Mouse (Mus musculus) small intestine, adult 2 months (tissue): ENCODE results near the gene Tox2. TPM values are rescaled to one million over a fixed set of nuclear protein-coding genes. Genes with fewer than 3 reads are reported as not detected.

Experiments used
- H3K27ac ChIP-seq: fragments of 200-500 bp; 2 replicates; pipeline ENCODE4 v1.5.1; 2012; ENCODE audit warnings: low read depth, low read length, control low read depth, inconsistent platforms; ENCODE audit not compliant: insufficient read depth
- H3K27me3 ChIP-seq: fragments of 200-500 bp; 2 replicates; pipeline ENCODE4 v1.6.1; 2012; ENCODE audit warnings: mild to moderate bottlenecking, moderate library complexity, low read length, inconsistent platforms; ENCODE audit not compliant: control insufficient read depth, insufficient read depth
- H3K36me3 ChIP-seq: fragments of 200-500 bp; 2 replicates; pipeline ENCODE4 v1.6.1; 2012; ENCODE audit warnings: mild to moderate bottlenecking, low read length, control low read depth, inconsistent platforms; ENCODE audit not compliant: control insufficient read depth, insufficient read depth
- H3K4me1 ChIP-seq: fragments of 200-500 bp; 2 replicates; pipeline ENCODE4 v1.6.1; 2012; ENCODE audit warnings: low read length, inconsistent platforms, mixed read lengths; ENCODE audit not compliant: control insufficient read depth, insufficient read depth, insufficient read length
- H3K4me3 ChIP-seq: fragments of 200-500 bp; 2 replicates; pipeline ENCODE4 v1.5.1; 2012; ENCODE audit warnings: low read depth, mild to moderate bottlenecking, control low read depth, inconsistent platforms, low read length, moderate library complexity
- CTCF ChIP-seq: fragments of 200-500 bp; IDR thresholded peaks from 2 replicates; pipeline ENCODE4 v1.5.1; 2012; ENCODE audit warnings: low read depth, mild to moderate bottlenecking, control low read depth, inconsistent platforms, low read length, moderate library complexity, mixed read lengths; ENCODE audit not compliant: insufficient replicate concordance, insufficient read length; ENCODE audit errors: extremely low read depth
- POLR2A ChIP-seq: fragments of 200-500 bp; IDR thresholded peaks from 2 replicates; pipeline ENCODE4 v1.6.1; 2012; ENCODE audit warnings: low read depth, mild to moderate bottlenecking, control low read depth, inconsistent platforms, low read length, moderate library complexity
- WGBS: fragments of 180-500 bp; shearing (Covaris S2); methylation state at CpG from one replicate; pipeline ENCODE4 v1.1.7; 2018; 5-methylcytosine and 5-hydroxymethylcytosine counted together
- polyA plus RNA-seq: library from polyadenylated mRNA; depleted of rRNA; stranded (reverse); fragments of >200 nt; gene quantifications from 2 replicates; pipeline ENCODE4 v1.2.3, GENCODE M21; 2012

The Tox2 gene
- polyA plus RNA-seq, 1 experiment: 15.1 TPM

DNA sequence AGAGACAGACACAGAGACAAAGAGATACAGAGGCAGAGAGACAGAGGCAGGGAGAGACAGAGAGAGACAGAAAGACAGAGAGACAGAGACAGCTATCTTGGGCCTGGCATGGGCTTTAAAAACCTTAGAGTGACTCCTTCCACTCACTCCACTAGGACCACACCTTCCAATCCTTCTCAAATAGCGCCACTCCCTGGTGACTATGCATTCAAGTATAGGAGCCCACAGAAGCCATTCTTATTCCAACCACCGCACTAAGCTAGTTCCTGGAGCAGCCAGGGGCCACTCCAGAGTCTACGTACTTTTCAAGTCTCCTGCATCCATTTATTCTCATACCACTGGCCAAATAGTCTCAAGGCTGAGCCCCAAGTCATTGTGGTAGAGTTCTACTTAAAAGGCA lies 115.9 kb downstream of the Tox2 start:
- Histone ChIP-seq H3K27ac (no peak overlapping the region), H3K27me3 (no peaks in the 10 kb centered on the region), H3K4me1 (no peaks in the 10 kb centered on the region), H3K4me3 (no peak overlapping the region), H3K36me3 (no peaks in the 10 kb centered on the region)
- WGBS: 85% methylated on average over 3 of the region's 3 CpGs
- no peak for TF ChIP-seq POLR2A
- TF ChIP-seq CTCF: no peak

DNA sequence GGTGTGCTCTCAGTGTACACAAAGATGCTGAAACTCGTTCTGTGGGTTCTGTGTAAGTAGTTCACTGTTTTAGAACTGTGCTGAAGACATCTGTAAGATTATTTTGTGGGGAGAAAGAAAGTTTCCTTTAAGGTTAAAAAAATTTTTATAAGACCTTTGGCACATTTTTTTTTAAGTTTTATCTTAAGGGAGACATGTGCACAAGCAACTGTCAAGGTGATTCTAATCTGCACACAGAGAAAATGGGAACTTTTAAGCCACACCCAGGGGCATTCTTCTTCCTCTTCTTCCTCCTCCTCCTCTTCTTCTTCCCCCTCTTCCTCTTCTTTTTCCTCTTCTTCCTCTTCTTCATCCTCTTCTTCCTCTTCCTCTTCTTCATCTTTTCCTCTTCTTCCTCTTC lies 120.2 kb downstream of the Tox2 start:
- no peaks in the 10 kb centered on the region for H3K36me3 ChIP-seq
- no peak overlapping the region for H3K27ac ChIP-seq
- no peaks in the 10 kb centered on the region for H3K4me1 ChIP-seq
- H3K4me3 ChIP-seq: no peak overlapping the region
- no peak for TF ChIP-seq POLR2A
- TF ChIP-seq CTCF: no peak
- WGBS: 16% methylated on average over 1 of the region's 1 CpGs
- H3K27me3 ChIP-seq: no peaks in the 10 kb centered on the region

DNA sequence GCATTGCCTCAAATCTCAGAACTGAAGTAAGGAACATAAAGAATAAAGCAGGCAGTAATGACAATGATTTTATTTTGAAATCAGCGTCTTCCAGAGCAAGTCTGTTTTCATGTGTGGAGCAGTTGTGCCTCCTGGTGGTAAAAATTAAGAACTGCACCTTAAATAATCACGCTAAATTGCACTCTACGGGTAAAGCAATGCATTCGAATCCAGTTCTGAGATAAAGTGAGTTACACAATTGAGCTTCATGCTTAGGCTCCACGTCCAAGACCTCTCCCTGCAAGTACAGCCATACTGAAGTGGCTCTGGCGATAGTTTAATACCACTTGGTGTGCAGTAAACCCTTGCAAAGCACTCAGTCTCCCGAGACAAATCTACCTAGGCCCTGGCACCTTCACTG lies 127.8 kb downstream of the Tox2 start:
- no peaks in the 10 kb centered on the region for H3K4me1 ChIP-seq
- H3K4me3 ChIP-seq: no peak overlapping the region
- WGBS: 19% methylated on average over 7 of the region's 7 CpGs
- TF ChIP-seq POLR2A (no peak), CTCF (no peak)
- no peaks in the 10 kb centered on the region for H3K36me3 ChIP-seq
- peaks cover 2% of the 10 kb centered on the region; the same call in 1 of the 2 replicates for H3K27me3 ChIP-seq
- H3K27ac ChIP-seq: no peak overlapping the region

DNA sequence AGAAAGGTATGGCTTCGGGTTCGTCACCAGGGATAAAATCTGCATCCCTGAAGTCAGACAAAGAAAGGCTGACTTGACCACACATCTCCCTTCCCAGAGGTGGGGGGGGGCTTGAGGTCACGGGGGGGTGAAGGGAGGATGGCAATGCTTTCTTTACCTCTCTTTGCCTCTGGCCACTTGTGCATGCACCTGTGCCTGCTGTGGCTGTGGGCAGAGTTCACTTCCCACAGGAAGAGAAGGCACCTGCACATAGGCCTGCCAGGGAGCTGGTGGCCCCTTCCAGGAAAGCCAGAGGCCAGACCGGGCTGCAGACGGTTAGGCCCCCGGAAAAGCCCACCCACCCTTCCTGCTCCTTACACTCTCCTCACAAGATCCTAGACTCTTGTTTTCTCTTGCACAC lies 128.5 kb downstream of the Tox2 start:
- TF ChIP-seq CTCF: no peak
- no peak for TF ChIP-seq POLR2A
- H3K4me3 ChIP-seq: no peak overlapping the region
- H3K27me3 ChIP-seq: peaks cover 2% of the 10 kb centered on the region; the same call in 1 of the 2 replicates
- 69% methylated on average over 6 of the region's 6 CpGs for WGBS
- H3K36me3 ChIP-seq: no peaks in the 10 kb centered on the region
- no peak overlapping the region for H3K27ac ChIP-seq
- no peaks in the 10 kb centered on the region for H3K4me1 ChIP-seq

DNA sequence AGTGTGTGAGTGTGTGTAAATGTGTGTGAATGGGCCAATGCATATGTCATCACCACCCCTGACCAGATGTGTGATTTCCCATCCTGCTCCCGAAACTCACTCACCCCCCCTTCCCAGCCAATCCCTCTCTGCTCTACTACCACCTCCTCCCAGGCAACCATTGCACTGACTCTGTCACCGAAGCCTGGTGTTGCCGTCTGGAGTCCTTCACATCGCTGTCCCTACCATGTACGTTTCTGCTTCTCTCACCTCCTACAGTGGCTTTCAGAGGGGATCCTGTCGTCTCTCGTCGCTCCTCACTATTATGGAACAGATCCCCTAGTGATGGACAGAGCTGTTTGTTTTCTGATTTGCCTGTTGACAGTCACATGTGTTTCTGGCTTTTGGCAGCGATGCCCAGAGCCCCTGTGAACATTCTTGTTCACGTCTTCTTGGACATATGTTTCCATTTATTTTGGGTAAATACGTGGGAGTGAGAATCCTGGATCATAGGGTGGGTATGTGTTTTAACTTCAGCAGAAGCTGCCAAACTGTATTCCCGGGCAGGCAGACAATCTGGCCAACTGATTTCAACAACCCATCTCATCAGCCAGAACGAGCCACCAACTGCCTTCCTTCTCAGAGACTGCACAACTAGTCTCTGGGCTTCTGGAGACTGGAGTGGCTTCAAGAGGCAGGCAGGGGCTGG lies 129.6 kb downstream of the Tox2 start:
- Histone ChIP-seq H3K4me3 (no peak overlapping the region), H3K4me1 (no peaks in the 10 kb centered on the region), H3K27me3 (peaks cover 2% of the 10 kb centered on the region; the same call in 1 of the 2 replicates), H3K36me3 (no peaks in the 10 kb centered on the region), H3K27ac (no peak overlapping the region)
- TF ChIP-seq POLR2A (no peak), CTCF (no peak)
- WGBS: 69% methylated on average over 13 of the region's 13 CpGs

DNA sequence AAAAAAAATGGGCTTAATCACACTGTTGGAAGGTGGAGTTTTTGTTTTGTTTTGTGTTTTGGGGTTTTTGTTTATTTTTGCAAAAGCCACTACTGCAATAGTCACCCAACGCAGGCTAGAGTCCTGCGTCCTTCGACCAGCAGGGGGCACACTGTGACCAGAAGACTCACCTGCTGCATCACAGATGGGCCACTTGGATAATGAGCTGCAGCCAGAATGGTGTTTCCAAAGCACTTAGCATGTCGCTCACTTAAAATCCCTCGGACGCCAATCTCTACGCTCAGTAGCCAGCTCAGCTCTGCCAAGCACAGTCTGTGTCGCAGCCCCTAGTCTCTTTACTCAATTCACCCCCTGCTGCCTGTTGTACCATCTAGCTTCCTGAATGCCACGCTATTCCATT lies 137.3 kb downstream of the Tox2 start:
- 17% methylated on average over 9 of the region's 9 CpGs for WGBS
- H3K4me3 ChIP-seq: no peak overlapping the region
- H3K27me3 ChIP-seq: peaks cover 10% of the 10 kb centered on the region
- no peak overlapping the region for H3K27ac ChIP-seq
- H3K36me3 ChIP-seq: no peaks in the 10 kb centered on the region
- TF ChIP-seq CTCF (peak; percentile 81; the same call in 1 of the 2 replicates), POLR2A (no peak)
- no peaks in the 10 kb centered on the region for H3K4me1 ChIP-seq

DNA sequence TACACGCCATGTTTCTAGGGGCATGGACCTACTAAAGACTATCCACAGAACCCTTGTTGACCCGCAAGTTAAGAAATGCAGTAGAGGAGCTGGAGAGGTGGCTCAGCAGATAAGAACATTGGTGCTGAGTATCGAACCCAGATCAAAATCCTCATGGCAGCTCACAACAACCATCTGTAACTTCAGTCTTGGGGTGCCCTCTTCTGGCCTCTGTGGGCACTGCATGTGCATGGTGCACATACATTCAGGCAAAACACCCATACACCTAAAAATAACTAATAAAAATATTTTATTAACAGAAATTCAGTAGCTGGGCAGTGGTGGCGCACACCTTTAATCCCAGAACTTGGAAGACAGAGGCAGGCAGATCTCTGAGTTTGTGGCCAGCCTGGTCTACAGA lies 140.7 kb downstream of the Tox2 start:
- TF ChIP-seq POLR2A: no peak
- TF ChIP-seq CTCF: peak; percentile 53; the same call in 1 of the 2 replicates
- WGBS: 93% methylated on average over 4 of the region's 4 CpGs
- Histone ChIP-seq H3K27ac (no peak overlapping the region), H3K4me1 (no peaks in the 10 kb centered on the region), H3K36me3 (no peaks in the 10 kb centered on the region), H3K4me3 (no peak overlapping the region), H3K27me3 (peaks cover 10% of the 10 kb centered on the region)

DNA sequence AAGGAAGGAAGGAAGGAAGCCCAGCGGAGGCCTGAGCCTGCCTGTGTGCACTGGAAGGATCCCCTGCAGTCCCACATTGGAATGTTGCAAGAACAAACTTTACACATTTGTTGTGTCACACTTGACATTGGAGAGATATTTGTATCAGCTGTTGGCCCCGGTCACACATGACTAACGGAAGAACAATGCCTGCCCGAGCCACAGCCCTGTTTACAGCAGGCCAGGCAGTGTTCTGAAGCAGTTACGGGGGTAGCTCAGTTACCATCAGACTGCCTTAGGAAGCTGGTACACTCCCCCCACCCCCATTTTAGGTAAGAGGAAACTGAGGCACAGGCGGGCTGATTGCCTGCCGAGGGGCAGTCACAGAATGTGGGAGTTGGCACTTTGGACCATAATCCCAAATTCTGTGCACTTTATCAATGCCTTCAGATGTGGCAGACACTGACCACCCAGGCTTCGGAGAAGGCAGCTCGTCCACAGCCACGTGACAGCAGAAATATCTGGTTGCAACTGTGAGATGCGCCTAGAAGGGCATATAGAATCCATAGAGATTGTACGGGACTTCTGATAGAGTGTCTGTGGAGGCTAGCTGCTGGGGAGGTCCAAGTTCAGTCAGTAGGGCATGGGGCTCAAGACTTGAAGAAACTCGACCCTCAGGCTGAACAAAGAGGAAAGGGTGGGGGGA lies 142.2 kb downstream of the Tox2 start:
- TF ChIP-seq POLR2A (no peak), CTCF (no peak)
- Histone ChIP-seq H3K27ac (no peak overlapping the region), H3K36me3 (no peaks in the 10 kb centered on the region), H3K4me1 (no peaks in the 10 kb centered on the region), H3K27me3 (no peaks in the 10 kb centered on the region), H3K4me3 (no peak overlapping the region)
- WGBS: 55% methylated on average over 13 of the region's 13 CpGs
